Mouse (Mus musculus) retina, postnatal 7 days (tissue): ENCODE results near the gene Phactr4.

Source experiments
- DNase-seq: peaks from one replicate; pipeline ENCODE4 v3.0.0-alpha.2; 2012; ENCODE audit warnings: low read depth, low spot score

Gene Phactr4

DNA sequence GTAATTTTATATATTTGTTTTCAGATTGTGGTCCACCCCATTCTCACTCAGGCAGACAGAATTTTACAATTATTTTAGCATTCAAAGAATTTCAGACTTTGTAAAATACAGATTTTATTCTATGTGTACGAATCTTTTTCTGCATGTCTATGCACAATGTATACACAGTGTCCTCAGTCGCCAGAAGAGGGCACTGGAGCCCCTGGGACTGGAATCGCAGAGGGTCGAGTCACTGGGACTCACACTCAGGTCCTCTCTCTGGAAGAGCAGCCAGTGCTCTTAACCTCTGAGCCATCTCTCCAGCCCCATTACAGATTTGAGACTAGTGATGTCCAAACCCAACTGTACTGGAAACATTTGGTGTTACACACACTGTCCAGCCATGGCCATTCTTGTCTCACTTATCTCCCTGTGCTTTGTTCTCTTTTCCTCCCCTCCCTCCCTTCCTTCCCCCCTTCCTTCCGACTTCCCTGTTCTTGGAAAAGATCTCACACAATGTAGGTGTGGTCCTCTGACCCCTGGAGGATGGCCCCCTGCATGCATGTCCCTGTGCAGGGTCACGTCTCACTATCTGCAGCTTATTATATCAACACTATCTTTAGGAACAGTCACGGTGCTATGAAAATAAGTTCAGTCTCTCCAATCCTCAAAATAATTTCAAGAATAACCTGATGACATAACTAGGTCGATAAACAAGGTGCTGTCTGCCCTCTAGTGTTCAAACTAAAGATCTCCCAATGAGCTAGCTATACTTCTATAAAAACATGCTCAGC is 10.8 kb downstream of the Phactr4 start:
- DNase-seq: peak; percentile 25

DNA sequence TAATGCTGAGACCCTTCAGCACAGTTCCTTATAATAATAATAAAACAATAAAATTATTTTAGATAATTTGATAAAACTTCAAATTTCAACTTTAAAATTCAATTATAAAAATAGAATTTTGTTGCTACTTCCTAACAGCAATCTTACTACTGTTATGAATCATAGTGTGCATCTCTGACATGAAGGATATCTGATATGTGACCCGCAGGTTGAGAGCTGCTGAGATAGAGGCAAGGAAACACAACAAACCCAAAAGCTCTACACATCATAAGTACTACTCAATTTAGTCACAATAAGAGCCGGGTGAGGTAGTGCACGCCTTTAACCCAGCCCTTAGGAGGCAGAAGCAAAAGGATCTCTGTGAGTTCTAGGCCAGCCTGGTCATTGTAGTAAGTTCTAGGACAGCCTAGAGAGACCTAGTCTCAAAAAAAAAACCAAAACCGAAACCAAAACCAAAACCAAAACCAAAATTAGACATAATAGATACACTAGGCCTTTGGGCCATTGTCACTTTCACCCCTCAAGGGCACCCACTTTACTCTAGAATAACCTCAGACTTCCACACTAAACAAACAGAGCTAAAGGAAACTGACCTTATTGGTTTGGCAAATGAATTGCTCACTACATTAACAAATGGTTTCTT is 12.6 kb downstream of the Phactr4 start:
- no peak for DNase-seq

DNA sequence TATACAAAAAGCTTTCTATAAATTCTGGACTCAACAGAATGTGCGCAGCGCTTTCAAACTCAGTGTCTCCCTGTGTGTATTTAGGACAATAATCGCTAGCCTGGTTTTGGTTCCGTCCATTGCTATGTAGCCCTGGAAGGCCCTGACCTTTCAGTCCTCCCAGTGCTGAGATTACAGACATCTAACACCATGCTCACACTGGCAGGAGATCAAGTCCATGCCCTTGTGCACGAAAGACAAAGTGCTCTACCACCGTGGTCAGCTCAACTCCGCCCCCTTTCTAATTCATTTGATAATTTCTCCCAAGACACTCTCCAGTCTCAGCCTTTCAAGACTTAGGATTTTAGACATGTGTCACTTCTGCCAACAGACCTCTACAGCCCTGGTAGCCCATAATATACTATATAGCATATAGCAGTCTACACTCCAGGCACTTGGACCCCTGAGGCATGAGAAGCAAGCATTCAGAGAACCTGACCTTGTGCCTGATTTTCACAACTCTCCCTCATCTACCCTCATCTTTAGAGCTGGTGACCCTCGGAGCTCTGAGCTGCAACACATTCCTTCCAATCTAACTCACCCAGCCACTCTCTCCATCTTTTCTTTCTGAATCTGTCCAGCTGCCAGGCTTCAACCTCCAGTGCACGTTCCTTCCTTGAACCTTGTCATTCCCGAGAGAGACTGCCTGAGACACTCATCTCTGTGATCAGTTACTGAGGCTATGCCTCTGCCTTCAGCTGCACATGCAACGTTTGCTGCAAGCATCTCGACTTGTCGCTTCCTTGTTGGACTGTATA is 15.7 kb downstream of the Phactr4 start:
- DNase-seq: no peak

DNA sequence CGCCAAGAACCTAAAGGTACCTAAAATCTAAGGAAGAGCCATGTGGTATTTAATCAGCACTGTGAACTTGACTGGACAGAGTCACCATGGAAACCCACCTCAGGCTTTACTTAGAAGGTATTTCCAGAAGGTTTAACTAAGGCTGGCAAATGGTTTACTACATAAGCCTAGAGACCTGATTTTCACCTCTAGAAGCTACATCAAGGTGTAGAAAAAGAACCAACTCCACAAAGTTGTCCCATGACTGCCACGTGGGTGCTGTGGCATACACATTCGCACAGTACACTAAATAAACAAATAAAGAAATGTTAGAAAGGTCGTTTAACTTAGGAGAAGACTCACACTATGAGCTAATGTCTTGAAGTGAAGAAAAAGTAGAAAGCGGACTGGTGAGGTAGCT is 17.7 kb downstream of the Phactr4 start:
- DNase-seq: no peak

DNA sequence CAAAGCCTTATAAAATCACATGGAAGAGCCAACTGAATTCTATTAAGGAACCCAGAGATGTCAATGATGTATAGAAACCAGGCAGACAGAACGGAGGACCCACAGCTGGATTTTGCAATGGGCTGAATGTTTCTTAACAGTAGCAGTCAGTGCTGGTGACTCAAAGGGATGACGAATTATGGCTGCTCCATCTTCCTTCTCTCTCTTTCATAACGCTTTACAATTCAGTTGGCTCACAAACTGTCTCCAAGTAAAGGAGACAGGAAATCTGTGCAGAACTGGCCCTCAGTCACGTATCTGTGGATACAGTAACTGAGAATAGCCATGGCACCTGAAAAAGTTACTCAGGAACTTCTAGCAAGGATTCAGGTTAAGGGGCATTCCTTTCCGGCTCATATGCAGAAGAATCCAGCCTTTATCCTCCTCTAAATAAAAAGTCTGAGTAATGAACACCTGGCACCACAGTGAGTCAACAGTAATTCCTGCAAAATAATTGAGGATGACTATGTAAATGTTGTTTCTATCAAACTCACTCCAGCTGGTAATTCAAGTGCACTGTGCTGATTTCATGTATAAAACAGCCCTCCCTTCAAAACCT is 19.1 kb downstream of the Phactr4 start:
- no peak for DNase-seq

DNA sequence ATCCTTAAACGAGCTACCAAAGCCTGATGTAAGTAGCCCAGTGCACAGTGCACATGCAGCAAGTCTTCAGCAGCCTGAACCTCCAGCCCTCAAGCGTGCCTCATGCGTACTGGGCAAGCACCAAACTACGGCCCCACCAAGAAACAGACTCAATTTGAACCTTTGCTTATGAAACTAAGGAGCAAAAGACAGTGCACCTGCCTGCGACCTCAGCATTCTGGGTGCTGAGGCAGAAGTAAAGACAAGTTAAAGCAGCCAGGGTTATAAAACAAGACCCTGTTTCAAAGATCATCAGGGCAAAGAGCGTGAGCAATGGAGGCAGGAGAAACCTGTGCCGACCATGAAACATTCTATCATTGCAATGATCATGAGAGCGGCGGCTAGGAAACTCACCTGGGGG is 21.3 kb downstream of the Phactr4 start:
- no peak for DNase-seq

DNA sequence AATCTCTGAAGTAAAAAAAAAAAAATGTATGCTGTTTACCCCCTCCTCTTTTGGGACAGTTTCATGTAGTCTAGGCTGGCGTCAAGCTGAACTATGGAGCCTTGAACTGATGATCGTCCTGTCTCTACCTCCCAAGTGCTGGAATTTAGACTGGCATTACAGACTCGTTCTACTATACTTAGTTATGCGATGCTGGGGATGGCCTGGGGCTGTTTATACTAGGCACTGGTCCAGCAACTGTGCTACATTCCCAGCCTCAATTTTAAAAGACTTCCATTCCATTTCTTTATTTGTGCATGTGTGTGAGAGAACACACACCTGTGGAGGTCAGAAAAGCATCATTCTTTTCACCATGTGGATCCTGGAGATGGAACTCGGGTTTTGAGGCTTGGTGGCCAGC is 23.4 kb downstream of the Phactr4 start:
- DNase-seq: no peak

DNA sequence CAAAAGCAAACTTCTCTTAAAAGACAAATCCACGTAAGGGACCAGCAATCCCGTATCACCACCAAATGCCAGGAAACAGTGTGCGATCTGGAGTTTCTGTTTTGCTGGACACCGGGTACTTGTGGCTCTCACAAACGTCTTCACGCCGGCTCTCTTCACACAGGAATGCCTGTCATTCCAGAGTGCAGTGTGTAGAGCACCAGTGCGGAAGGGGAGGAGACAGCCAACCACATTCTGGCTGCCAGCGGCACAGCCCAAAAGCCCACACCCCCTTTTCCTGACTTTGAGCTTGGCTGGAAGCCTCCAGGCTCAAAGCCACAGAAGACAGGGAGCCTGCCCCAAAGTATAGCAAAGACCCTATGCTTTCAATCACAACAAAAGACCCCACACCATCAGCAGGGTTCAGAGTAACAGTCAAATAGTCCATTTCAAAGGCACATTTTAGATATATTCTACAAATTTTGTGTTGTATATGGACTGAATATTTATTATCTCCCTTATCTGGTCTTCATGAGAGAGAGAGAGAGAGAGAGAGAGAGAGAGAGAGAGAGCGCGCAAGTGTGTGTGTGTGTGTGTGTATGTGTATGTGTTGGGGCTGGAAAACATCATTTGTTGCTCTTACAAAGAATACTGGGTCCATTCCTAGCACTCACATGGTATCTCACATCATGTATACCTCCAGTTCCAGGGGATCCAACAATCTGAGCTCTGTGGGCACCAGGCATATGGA is 24.1 kb downstream of the Phactr4 start:
- no peak for DNase-seq

DNA sequence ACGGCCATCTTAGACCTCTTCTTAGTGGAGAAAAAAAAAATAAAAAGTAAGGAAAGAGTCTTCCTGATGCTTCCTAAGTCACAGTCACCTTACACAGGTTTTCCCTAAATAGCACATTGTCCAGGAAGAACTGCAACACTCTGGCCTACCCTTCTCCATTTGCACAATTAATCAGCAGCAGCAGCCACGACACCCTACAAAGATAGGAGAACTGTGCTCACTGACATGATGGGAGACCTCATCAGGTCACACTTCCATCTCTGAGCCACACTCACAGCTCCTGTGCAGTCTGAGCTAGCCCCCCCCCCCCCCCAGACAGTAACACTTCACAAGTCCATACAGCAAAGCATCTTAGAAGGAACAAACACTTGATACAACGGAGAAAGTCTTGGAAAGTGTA is 25.2 kb downstream of the Phactr4 start:
- DNase-seq: no peak

DNA sequence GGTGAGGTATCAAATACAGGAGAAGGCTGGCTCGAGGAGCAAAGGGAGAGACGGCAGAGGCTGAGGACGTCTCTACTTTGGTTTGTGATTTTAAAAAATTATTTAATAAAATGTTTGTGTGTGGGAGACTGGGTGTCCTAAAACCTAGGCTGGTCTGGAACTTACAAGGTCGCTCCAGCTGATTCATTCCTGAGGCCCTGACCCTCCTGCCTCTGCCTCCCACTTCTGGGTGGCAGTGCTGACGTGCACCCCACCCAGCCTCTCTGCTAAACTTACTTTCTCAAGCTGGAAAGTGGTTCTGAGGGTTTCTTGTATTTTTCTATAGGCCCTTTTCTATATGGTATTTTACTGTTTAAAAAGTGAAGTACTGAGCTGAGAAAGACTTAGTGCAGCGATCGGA is 26.0 kb downstream of the Phactr4 start:
- DNase-seq: no peak

DNA sequence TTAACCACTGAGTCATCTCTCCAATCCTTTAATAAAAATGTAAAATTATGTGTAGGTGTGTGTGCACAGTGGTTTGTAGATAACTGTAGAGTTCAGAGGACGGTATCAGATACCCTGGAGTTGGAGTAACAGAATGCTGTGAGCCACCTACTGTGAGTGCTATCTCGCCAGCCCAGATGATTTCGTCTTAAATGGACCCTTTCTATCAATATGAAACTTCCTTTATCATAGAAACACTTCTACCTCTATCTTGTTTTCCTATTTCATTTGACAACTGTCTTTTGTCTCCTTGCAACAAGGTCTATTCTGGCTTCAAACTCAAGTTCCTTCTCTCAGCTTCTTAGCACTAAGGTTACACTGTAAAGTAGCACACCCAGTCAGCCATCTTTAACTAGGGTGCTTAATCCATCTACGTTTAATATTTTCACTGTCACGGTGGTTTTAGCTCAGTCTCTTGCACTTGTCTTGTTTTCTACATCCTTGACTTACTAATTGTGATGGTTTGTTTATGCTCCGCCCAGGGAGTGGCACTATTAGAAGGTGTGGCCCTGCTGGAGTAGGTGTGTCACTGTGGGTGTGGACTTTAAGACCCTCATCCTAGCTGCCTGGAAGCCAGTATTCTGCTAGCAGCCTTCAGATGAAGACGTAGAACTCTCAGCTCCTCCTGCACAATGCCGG is 31.1 kb downstream of the Phactr4 start:
- no peak for DNase-seq

DNA sequence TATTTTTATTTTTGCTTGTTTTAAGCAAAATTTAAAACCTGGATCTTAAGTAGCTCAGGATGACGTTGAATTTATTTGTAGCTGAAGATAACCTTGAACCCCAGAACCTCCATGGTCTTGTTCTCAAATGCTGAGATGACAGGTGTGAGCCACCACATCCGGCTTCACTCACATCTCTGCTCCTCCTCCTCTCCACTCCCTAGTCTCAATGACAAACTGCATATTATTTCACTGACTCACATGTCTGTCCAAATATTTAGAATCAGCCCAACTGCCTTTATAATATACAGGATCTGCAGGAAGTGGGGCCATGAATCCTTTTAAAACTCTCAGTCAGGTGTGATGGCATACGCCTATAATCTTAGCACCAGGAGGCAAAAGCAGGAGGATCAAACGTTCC is 33.0 kb downstream of the Phactr4 start:
- no peak for DNase-seq

DNA sequence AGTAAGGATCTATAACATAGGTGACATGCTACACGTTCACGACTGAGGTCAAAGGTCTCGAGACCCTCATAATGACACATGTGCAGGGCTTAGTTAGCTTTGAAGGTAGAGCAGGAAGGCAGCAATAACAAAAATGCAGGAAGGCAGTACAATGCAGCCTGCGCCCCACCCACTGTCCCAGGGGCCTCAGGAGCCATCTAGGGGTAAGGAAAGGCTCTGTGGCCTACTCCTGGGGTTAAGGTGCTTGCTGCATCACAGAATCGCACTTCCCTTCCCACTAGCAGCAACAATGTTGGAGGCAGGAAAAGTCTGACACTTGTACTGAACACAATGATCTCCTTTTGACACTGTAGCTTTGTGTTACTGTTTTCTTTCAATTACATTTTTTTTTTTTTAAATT is 34.7 kb downstream of the Phactr4 start:
- no peak for DNase-seq

DNA sequence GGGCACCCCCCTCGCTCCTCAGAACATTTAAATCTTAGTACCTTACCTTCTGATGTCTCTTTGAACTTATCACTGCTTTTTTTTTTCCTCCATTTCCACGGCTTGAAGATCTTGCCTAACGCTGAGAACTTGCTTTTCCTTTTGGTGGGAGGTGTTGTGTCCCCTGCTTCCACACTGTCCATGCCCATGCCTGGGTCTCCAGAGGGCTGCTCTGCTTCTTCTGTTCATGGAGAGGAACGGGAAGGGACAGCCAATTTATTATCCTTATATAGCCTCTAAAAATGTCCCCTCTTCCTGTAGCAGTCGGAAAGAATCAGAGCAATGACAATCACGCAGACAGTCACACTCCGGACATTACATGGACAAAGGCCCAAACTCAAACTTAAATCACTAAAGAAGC is 35.4 kb downstream of the Phactr4 start:
- DNase-seq: no peak

DNA sequence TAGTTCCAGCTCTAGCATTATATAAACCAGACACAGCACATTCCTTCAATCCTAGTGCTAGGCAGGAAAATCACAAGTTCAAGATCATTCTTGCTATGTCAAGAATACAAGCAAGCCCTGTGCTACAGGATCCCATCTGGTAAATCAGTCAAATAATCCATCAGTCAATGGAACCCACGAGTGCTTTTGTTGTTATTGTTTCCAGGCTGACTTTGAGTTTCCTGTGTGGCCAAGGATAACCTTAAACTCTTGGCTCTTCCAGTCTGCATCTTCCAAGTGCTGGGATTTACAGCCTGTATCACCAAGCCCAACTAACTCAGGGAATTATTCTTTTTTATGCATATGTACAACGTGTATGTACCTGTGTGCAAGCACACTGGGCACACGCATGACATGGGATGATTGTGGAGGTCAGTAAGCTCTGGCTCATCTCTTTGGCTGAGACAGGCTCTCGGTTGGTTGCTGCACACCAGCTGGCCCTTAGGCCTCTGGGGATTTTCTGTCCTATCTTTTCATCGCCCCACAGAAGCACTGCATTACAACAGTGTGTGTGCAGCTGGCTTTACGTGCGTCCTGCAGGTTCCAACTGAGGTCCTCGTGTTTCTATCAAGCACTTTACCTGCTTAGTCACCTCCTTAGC is 36.4 kb downstream of the Phactr4 start:
- no peak for DNase-seq

DNA sequence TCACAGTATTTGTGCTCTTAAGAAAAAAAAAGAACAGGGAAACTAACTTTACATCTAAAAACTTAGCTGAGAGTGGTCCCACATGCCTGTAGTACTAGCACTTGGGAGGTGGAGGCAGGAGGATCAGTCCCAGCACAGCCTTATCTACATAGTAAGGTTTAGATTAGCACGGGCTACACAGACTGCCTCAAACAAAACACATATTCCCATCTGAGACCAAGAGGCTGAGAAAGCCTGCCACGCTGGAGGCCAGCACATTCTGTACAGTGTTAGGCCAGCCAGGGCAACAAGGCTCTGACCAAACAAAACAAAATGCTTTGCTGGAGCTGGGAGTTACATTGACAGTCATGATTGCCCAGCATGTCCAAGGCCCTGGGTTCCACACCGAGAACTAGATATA is 38.8 kb downstream of the Phactr4 start:
- no peak for DNase-seq

DNA sequence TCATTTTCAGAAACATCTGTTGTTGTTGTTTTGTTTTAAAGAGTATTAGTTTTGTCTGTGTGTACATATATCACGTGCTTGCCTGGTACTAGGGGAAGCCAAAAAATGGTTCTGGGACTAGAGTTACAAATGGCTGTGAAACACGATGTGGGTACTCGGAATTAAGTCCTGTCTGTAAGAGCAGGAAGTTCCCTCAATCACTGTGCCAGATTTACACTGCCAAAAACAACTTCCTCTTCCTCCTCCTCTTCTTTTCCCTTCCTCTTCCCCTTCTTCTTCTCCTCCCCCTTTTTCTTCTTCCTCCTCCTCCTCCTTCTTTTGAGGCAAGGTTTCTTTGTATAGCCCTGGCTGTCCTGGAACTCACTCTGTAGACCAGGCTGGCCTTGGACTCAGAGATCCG is 40.0 kb downstream of the Phactr4 start:
- no peak for DNase-seq

DNA sequence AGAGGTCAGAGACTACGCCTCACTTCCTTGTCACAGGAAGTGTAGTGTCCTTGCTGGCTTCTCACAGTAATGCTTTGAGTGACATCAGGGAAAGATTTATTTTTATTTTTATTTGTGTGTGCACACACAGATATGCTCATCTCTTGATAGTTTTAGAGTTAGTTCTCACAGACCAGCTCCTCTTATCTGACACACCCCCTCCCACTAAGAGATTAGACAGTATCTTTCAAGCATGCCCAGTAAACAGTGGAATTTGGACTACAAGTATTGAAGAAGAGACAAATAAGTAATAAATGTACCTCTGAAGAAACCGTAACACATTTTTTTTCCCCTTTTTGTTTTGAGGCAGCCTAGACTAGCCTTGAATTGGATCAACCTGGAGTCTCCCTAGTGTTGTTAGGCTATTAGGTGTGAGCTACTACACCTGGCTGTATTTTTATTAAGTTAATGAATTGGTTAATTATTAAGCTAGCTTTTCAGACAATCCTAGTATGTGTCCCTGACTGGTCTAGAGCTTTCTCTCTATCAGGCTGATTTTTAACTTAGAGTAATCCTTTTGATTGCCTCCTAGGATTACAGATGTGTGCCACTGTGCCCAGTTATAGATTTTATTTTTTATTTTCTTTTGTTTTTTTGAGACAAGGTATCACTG is 41.2 kb downstream of the Phactr4 start:
- DNase-seq: no peak

DNA sequence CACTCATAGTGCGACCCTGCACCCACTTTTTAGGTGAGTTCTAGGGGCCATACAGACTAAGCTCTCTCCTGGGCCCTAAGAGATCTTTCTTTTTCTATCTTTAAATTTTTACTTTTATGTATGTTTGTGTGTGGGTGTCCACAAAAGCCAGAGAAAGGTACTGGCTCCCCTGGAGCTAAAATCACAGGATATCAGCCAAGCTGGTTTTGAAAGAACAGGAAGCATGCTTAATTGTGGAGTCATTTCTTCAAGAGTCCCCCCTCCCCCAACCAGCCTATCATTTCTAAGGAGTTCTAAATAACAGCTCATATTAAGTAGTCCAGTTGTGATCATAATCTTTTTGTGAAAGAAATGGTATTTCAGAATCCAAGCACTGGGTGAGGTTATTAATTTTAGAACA is 48.5 kb downstream of the Phactr4 start:
- no peak for DNase-seq
